Mouse (Mus musculus) gonadal fat pad, adult 2 months (tissue): ENCODE data around the gene Nectin2. TPM values are rescaled to one million over a fixed set of nuclear protein-coding genes. Genes with fewer than 3 reads are reported as not detected.
"Not testable (repeated sequence)": the region's sequence is repeated elsewhere in the genome, so short reads cannot be mapped to it uniquely, and the experiment has no call there.

Source experiments
- DNase-seq: peaks from one replicate; pipeline ENCODE4 v3.0.0-alpha.2; 2012; ENCODE audit warnings: low read depth
- polyA plus RNA-seq: library from polyadenylated mRNA; depleted of rRNA; stranded (reverse); fragments of >200 nt; gene quantifications from 2 replicates; pipeline ENCODE4 v1.2.3, GENCODE M21; 2012

The Nectin2 gene
- polyA plus RNA-seq, 1 experiment = 47.6 TPM

DNA sequence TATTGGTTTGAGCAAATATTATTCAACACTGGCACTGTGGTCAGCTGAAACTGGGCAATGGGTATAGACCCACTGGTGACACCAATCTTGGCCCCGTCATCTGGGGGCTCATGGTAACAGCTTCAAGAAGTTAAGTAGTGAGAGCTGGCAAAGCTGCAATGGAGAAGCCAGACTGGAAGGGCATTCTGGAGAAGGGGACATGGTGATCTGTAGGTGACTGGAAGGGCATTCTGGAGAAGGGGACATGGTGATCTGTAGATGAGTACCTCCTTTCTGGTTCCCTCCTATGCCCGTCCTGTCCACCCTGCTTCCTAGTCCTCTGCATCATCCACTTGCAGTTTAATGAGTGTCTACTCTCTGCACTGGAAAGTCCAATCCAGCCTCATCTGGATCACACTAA lies 61.7 kb downstream of the Nectin2 start:
- no peak for DNase-seq

DNA sequence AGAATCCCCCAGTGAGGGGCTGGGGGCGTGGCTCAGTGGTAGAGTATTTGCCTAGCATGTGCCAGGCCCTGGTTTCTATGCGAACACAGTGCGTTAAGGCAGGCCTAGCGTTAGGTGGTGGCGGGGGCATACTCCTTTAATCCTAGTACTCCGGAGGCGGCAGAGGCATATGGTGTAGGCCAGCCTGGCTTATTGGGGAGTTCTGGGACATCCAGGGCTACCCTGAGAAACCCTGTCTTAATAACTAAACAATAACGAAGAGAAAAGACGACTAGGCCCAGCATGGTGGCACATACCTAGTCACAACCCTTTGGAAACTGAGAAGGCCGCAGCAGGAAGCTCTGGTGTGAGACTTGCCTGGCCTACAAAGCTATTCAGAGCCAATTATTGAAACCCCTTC lies 62.2 kb downstream of the Nectin2 start:
- DNase-seq = no peak

DNA sequence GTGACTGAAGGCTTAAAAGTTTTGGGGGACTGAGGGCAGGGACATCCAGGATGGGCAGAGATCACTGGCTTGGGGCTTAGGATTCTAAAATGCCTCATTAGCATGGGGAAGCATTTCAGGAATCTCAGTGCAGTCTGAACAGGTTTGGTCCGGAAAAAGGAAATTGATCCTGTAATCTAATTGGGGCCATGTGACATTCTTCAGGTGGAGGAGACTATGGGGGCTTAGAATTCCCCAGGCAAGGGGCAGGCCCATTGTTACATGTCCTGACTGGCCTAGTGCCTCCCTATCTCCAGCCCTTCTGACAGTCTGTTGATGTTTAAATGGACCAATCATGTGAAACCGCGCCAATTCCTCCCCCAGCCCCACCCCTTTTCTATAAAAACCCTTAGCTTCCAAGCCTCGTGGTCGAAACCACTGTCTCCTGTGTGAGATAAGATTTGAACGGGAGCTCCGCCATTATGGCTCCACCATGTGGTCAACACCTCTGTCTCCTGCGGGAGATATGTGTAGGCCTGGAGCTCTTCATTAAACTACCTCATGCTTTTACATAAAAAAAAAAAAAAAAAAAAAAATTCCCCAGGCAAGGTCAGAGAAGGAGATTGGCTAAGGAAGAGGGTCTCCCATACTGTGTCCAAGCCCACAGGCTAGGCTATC lies 63.2 kb downstream of the Nectin2 start:
- not testable (repeated sequence) for DNase-seq

DNA sequence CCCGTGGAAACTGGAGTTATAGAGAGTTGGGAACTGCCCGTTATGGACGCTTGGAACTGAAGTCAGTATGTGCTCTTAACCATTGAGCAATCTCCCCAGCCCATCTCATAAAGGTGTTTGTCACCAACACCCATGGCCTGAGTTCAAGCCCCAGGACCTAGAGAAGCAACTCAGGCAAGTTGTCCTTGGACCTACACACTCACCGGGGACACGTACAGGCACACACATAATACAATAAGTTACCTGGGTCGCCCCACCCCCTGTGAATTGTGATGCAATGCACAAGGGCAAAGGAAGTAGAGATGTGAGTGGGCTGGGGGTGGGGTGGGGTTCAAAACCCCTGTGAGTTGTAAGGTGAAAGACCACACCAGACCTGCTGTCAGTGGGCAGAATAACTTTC lies 63.8 kb downstream of the Nectin2 start:
- DNase-seq = no peak

DNA sequence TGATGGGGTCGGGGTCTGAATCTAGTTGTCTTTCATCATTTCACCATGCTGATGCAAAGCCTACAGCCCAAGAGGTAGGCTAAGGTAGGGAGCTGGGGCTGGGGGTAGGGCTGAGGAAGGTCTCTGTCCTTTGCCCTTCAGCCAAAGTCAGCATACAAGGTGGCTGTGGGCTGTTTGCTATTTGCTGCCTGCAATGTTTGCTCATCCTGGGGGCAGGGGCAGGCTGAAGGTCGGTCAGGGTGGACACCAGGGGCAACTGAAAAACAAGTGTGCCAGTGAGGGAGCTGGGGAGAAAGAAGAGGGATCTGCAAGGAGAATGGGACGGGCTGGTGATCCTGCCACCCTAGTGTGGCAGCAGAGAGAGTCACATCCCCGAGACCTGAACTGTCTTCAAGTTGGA lies 64.9 kb downstream of the Nectin2 start:
- no peak for DNase-seq

DNA sequence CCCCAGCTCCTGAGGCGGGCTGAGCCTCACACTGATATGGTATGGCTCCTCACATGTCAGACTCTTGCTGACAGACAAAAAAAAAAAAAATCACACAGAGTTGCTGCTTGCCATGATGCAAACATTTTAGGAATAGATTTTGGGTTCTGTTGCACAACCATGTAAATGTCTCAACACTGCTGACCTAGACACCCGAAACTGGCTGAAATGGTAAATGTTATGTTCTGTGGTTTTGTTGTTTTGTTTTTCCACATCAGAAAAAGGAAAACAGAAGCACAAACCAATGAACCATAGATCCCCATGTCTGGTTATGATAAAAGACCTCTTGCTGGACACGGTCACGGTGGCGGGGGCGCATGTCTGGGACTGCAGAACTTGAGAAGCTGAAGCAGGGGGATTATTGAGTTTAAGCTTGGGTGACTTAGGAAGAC lies 66.5 kb downstream of the Nectin2 start:
- DNase-seq = no peak

DNA sequence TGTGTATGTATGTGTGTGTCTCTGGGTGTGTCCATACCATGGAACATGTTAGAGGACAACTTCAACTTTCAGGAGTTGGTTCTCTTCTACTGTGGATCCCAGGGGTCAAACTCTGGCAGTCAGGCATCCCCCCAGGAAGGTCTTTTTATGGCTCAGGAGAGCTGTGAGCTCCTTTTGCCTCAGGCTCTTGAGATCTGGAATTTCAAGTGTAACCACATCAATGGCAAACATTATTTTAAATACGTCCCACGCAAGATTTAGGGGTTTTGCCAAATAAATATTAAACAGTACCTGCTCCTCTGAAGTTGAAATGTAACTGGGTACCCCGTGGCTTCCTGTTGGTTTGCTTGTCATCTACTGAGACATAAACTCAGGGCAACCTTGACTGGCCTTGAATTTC lies 67.3 kb downstream of the Nectin2 start:
- no peak for DNase-seq

DNA sequence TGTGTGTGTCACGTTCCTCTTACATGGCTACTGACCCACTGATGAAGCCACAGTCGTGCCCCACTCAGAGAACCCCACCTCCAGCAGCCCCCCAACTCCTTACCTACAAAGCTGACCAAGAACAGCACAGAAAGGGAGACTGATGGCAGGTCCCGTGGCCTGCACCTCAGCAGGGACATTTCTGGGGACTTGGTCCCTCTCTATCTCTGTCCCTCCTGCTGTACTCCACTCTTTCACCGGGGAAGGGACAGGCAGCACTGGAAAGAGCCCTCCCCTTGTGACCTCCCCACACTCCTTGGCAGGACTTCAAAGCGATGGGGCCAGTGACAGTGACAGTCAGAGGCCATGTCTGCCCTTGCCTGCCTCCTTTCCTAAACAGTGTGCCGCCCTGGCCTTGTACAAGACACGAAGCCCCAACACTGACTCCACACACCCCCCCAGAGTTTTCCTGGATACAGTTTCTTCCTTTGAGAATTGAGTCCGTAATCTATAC lies 69.0 kb downstream of the Nectin2 start, which contains the start of the genes Gm44805 and Apoc4:
Gene Gm44805 (minus strand): TSS at position 222 of the 493 bp plus-strand sequence.
Gene Apoc4 (minus strand): TSS at position 278 of the 493 bp plus-strand sequence.
- DNase-seq = no peak

DNA sequence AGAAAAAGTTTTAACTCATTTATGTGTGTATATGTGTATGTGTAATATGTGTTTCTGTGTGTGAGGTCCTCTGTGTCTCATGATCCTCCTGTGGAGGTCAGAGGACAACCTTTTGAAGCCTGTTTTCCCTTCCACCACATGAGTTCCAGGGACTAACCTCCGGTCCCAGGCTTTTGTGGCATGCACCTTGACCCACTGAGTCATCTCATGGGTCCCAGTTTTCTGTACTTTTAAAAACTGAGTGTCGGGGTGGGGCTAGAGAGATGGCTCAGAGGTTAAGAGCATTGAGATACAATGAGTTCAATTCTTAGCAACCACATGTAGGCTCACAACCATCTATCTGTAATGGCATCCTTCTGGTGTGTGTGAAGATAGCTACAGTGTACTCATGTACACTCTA lies 69.6 kb downstream of the Nectin2 start:
- no peak for DNase-seq

DNA sequence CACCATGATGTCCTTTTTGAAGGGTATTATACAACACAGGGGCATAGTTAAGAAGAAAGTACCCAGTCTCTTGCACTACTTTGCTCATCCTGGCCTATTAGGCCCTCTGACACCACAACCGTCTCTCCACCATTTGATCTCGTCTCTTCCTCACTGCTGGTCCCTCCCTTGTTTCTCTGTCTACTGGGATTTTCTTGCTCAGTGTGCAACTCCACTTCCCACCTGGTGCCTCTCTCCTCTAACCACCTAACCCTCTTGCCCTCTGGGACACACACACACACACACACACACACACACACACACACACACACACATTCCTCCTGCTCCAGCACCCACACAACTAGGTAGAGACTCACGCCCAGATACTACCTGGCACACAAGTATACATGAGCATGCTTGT lies 71.4 kb downstream of the Nectin2 start:
- no peak for DNase-seq

DNA sequence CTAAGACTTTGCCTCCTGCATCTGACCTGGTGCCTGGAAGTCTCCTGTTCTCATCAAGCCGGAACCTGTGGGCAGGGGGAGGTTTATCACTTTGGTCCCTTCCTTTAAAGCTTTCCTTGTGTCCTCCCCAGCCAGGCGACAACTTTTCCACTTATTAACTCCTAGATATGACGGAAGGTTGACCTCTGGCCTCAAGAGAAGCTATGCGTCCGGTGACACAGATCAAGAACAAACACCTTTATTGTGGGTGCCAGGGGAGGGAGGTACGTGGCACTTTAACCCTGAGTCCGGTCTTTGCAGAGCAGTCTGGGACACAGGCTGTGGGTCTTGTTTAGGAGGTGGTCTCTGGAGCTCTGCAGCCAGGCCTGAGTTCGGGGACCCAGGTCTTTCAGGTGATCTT lies 72.4 kb downstream of the Nectin2 start, which contains the start of gene Apoc2:
Gene Apoc2 (minus strand): TSS at position 70 of the 400 bp plus-strand sequence.
- DNase-seq = no peak

DNA sequence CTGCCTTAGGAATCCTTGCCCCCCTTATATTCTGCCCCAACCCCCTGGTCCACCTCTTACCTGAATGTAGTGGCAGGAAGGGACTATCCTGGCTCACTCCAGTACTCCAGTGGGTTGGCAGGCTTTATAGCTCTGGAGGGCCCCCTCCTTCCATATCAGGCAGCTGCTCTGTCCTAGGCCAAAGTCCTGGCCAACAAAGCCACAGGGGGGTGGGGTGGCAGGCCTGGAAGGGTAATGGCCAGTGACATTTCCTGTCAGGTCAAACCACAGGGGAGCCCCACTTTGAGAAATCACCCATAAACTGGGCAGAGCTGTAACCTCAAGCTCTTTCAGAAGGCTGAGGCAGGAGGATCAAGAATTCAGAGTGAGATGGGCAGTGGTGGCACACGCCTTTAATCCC lies 73.6 kb downstream of the Nectin2 start:
- DNase-seq = no peak

DNA sequence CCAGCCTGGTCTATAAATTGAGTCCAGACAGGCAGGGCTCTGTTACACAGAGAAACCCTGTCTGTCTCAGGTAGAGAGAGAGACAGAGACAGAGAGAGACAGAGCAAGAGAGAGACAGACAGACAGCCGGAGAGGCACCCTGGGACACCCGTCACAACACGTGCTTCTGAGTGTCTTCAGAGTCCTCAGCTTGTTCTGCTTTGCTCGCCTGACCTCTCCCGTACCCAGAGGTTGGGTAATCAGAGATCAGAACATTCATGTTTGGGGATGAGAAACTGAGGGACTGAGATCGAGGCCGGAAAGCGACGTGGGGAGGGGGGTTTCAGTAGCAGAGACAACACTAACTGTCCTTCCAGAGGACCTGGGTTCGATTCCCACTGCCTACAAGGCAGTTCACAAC lies 74.5 kb downstream of the Nectin2 start:
- DNase-seq = no peak

DNA sequence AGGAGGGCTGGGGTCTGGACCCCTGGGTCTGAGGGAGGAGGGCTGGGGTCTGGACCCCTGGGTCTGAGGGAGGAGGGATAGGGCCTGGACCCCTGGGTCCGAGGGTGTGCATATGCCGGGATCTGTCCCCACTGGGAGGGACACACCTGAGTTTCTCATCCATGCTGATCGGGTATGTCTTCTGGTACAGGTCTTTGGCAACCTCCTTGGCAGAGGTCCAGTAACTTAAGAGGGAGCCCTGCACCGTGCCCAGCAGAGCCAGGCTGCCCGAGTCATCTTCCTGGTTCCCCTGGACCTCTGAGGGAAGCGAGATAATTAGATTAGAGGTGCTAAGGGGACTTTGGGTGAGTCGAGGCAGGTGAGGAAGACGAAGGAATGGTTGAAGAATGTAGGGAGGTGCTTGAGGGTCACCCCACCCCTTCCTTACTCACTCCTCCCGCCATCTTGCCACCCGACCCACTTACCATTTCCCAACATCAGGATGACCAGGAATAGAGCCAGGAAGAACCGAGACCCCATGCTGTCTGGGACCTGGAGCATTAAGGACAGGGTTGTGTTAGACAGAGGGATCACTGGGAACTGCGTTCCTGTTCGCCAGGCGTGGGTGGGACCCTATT lies 77.1 kb downstream of the Nectin2 start:
- no peak for DNase-seq

DNA sequence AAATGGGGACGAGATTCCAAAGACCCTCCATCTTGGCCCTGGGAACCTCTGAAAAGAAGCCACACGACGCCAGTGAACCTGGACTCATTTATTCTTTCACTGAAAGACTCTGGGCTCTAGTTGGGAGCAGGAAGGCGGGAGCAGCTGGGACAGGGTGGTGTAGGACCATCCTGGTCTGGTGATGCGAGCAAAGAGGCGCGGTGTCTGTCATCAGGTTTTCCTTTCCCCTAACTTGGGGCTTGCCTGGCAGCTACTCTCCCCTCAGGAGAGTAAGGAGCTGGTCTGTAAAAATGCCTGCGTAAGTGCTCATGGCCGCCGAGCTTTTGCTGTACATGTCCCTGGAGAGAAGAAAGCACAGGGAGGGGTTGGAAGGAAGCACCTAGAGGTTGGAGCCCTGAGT lies 78.8 kb downstream of the Nectin2 start:
- DNase-seq = no peak

DNA sequence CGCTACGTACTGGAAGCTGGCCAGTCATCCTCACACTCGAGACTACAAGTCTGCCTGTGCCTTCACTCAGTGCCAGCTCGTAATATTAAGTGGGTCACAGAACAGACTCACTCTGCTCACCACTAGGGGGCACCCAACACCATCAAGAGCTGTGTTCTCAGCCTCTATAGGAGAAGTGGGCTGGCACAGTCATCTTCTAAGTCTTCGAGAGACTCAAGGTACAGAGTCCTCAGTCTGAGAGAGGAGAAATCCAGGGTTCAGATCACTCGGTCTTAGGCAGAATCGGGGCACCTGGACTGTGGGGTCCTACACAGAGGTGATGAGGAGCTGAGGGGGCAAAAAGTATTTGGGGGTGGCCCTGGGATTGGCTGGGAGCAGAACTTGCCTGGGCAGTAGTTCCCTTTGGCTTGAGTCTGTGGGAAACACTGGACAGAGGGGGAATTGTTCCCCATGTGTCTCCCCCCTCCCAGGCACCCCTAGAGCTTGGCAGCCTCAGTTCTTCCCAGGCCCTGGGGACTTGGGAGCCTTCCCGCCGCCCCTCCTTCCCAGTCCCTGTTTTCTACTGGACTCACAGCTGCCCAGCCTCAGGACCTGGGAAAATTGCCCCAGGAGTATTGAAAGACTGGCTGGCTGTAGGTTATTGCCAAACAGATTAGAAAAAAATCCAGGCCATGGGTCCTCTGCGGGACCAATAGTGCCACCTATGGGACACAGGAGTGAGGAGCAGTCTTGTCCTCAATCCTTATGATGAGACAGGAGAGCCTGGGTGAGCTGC lies 81.1 kb downstream of the Nectin2 start:
- no peak for DNase-seq

DNA sequence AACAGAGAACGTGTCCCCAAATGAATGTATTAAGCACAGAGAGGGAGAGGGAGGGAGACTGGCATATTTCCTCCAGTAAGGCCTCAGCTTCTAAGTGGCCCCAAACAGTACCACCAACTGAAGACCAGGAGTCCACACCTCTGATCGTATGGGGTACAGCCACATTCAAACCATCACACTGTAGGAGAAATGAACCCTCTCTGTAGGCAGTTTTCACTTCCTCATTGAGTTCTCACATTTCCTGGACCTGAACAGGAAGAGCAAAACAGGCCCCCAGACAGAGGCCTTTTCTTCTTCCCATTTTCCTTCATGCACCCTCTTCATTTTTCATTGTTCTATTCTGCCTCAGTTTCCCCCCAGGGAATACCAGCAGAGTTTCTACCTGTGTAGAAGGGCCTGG lies 82.8 kb downstream of the Nectin2 start:
- DNase-seq = no peak

DNA sequence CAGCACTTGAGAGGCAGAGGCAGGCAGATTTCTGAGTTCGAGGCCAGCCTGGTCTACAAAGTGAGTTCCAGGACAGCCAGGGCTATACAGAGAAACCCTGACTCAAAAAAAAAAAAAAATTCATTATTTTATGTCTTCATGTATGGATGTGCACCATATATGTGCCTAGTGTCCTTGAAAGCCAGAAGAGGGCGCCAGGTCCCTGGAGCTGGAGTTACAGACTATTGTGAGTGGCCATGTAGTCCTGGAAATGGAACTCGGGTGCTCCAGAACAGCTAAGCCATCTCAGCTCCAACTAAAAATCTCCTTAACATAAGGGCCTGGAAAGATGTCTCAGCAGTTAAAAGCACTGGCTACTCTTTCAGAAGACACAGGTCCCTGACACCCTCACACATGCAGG lies 83.5 kb downstream of the Nectin2 start:
- DNase-seq = no peak
